Mouse (Mus musculus) G1E (cell line): ENCODE measurements around the gene Ap2s1.

Source experiments
- CTCF ChIP-seq: IDR thresholded peaks from 2 replicates; pipeline ENCODE4 v1.5.1; 2012; ENCODE audit warnings: low read depth, low read length, inconsistent platforms, mixed read lengths
- GATA2 ChIP-seq: IDR thresholded peaks from 2 replicates; pipeline ENCODE4 v1.6.1; 2012; ENCODE audit warnings: low read depth, low read length, inconsistent platforms, borderline replicate concordance
- POLR2AphosphoS5 ChIP-seq: IDR thresholded peaks from 2 replicates; pipeline ENCODE4 v1.6.1; 2012; ENCODE audit warnings: low read depth, low read length, inconsistent platforms; ENCODE audit not compliant: insufficient replicate concordance
- TAL1 ChIP-seq: conservative IDR thresholded peaks from 2 replicates; pipeline ENCODE4 v1.6.1; 2012; ENCODE audit warnings: low read depth, low read length, inconsistent platforms, mixed read lengths

GRCm38 (mm10) chr7:16792316-16792715 is 54.1 kb downstream of the Ap2s1 start:
- TF ChIP-seq CTCF (no peak), GATA2 (no peak), TAL1 (no peak), POLR2AphosphoS5 (no peak)
